Mouse (Mus musculus): ENCODE data around the gene Tmem120b. TPM values are rescaled to one million over a fixed set of nuclear protein-coding genes. Genes with fewer than 3 reads are reported as not detected.

Gene Tmem120b
- total RNA-seq, 2 experiments from 2014 or later = 22.2 to 68.8 TPM

DNA sequence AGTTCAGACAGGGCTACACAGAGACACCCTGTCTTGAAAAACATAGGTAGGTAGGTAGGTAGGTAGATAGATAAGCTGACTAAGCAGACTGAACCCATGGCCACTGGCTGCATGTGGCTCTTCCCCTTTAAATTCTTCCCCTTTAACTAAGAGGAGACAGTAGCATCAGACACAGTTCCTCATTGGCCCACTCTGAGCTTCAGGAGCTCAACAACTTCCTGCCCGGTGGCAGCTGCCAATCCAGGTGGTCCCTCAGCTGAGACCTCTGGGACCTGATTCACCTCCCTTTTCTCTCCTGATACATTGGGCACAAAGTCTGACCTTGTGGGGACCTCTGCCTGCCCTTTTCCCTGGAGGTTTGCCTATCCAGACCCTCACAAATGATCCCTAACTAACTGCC lies 84.7 kb downstream of the Tmem120b start:
- no peak for DNase-seq (ENCODE audit: low spot score in 2 of 2)

DNA sequence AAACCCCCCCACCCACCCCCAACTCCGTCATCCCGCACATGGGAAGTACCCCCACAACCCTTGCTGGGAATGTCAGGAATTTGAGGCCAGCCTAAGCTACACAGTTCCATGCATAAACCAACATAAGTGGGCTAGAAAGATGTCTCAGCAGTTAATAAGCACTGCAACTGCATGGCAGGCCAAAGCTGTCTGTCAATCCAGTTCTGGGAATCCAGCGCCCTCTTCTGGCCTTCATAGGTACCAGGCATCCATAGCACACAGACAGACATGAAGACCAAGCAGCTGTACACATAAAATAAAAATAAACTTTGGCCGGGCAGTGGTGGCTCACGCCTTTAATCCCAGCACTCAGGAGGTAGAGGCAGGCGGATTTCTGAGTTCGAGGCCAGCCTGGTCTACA lies 87.2 kb downstream of the Tmem120b start:
- DNase-seq (ENCODE audit: low spot score in 2 of 2) = peak; percentile 43 to 58

- DNase-seq (ENCODE audit: low spot score in 2 of 2) = peak in 1 of 2 experiments; percentile 39
Observed at GRCm38 (mm10) chr5:123156763-123157162, 88.5 kb downstream of the Tmem120b start.

GRCm38 (mm10) chr5:123157972-123158371 lies 89.8 kb downstream of the Tmem120b start:
- no peak for DNase-seq (ENCODE audit: low spot score in 2 of 2)

GRCm38 (mm10) chr5:123159446-123159845 lies 91.2 kb downstream of the Tmem120b start:
- DNase-seq (ENCODE audit: low spot score in 2 of 2) = peak in 1 of 2 experiments; percentile 40

GRCm38 (mm10) chr5:123159866-123160265 lies 91.7 kb downstream of the Tmem120b start:
- no peak for DNase-seq (ENCODE audit: low spot score in 2 of 2)

- peak in 1 of 2 experiments; percentile 34 for DNase-seq (ENCODE audit: low spot score in 2 of 2)
Observed at GRCm38 (mm10) chr5:123160341-123160740, 92.1 kb downstream of the Tmem120b start.

- DNase-seq (ENCODE audit: low spot score in 2 of 2) = no peak
Observed at GRCm38 (mm10) chr5:123162942-123163341, 94.7 kb downstream of the Tmem120b start.

DNA sequence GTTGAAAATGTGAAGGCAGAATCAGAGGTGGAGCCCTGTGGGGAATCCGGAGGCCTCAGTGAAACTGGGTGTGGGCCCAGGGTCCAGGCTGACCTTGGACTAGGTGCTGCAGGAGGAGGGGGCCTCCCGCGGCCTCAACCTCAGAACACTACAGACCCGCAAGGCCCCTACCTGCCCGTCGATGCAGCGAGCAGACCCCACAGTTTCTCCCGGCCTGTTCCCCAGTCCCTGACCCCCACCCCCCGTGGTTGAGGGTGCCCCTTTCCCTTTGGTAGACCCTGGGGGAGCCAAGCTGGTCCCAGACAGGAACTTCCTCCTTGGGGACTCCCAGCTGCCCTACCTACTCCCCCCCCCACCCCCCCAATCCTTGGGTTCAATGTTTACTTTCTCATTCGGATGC lies 98.2 kb downstream of the Tmem120b start:
- DNase-seq (ENCODE audit: low spot score in 2 of 2) = no peak

Other genes starting within 250 kb of the Tmem120b start
- gene Anapc5, start 247.1 kb upstream of the Tmem120b start, total RNA-seq (2021) = 100 to 1,000 TPM; 148 to 156 TPM
- 10 to 100 TPM; 15.9 to 26.0 TPM for gene Rnf34, start 218.4 kb upstream of the Tmem120b start, total RNA-seq (2021)
- 10 to 100 TPM; 13.0 to 13.7 TPM for gene Kdm2b, start 78.6 kb upstream of the Tmem120b start, total RNA-seq (2021)
- gene Orai1, start 53.3 kb upstream of the Tmem120b start, total RNA-seq (2021) = 10 to 100 TPM; 10.1 to 11.0 TPM
- gene Morn3, start 21.4 kb upstream of the Tmem120b start, total RNA-seq (2021) = not detected
- gene Rhof, start 64.3 kb downstream of the Tmem120b start, total RNA-seq (2021) = 1 to 10 TPM in 1 of 2 experiments, under 1 TPM in 1; 0.66 to 1.2 TPM
- 10 to 100 TPM; 19.1 to 25.8 TPM for gene Setd1b, start 73.8 kb downstream of the Tmem120b start, total RNA-seq (2021)
- 10 to 100 TPM; 20.7 to 21.1 TPM for gene Psmd9, start 101.0 kb downstream of the Tmem120b start, total RNA-seq (2021)
- 1 to 10 TPM; 1.2 to 3.6 TPM for gene Hpd, start 114.3 kb downstream of the Tmem120b start, total RNA-seq (2021)
- under 1 TPM; 0.61 to 0.99 TPM for gene Wdr66, start 183.7 kb downstream of the Tmem120b start, total RNA-seq (2021)

Measured in adrenal gland, adult 18-20 months (tissue).